Mouse (Mus musculus): Measurements from ENCODE around the gene Tufm. TPM values are rescaled to one million over a fixed set of nuclear protein-coding genes. Genes with fewer than 3 reads are reported as not detected.

Gene Tufm
- 10 to 100 TPM; 81.4 to 87.8 TPM for total RNA-seq (2021)
- long read RNA-seq, experiment 1, transcript Tufm-201 (10 exons, 1,679 nt), result major isoform, 53 of 66 reads
- long read RNA-seq, experiment 1, partial matches to known transcripts, result 11 of 66 reads
- long read RNA-seq, experiment 1, other reads (novel, unspliced or antisense), result 2 of 66 reads
- long read RNA-seq, experiment 2, transcript Tufm-201 (10 exons, 1,679 nt), result major isoform, 48 of 59 reads
- long read RNA-seq, experiment 2, partial matches to known transcripts, result 9 of 59 reads
- long read RNA-seq, experiment 2, other reads (novel, unspliced or antisense), result 2 of 59 reads

DNA sequence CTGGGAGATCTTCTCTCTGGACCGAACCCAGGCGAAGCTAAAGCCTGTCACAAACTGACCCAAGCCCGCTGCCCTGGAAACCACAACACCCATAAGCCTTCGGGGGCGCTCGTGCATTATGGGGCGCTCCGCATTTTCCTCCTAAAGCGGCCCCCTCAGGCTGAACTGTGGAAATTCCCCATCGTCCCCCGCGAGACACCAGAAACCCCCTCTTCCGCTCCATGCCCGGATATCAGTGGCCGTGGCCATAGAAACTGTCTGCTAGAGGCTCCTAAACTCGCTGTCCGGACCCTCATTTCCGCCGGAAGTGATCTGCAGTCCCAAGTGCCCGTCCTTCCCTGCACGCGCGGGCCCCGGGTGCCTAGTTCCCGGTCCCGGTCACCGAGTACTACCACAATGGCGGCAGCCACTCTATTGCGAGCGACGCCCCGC lies at the start of gene Tufm:
Tufm (plus strand) TSS at position 310 of the 432 bp plus-strand sequence.
- intact Hi-C loops (cut with DNase I), result loop anchor here (2.0 kb wide), 1 partner anchor 16 kb away; the partner anchor contains the start of gene Atxn2l
- peak; percentile 97 to 98 for DNase-seq (ENCODE audit: low spot score in 2 of 2)

DNA sequence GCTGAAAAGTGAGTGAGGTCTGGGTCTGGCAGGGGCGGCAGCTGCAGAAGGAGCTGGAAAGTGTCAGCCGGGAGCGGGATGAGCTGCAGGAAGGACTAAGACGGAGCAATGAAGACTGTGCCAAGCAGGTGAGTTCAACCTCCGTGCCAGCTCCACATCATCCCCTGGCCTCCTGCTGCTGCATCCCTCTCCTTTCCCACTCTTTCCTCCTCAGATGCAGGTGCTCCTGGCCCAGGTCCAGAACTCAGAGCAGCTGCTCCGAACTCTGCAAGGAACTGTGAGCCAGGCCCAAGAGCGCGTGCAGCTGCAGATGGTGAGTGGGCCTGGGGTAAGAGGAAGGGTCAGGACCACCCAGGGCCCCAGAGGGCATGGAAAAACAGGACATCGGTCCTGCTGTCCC lies 47.0 kb upstream of the Tufm start:
- intact Hi-C loops (cut with DNase I), result no loop called here
- DNase-seq (ENCODE audit: low spot score in 2 of 2), result no peak

DNA sequence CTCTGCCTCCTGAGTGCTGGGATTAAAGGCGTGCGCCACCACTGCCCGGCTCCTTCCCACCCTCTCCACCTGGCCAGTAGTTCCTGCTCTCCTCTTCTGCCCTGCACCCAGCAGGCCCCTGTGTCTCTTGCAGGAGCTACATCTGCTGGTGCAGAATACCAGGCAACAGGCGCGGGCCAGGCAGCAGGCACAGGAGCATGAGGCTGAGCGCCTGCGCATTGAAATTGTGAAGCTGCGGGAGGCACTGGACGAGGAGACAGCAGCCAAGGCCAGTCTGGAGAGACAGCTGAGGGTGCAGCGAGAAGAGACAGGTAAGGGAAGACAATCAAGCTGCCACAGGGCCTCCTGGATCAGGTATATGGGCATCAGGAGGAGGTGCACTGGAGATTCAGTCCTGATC lies 43.2 kb upstream of the Tufm start:
- intact Hi-C loops (cut with DNase I), result no loop called here
- DNase-seq (ENCODE audit: low spot score in 2 of 2), result no peak

DNA sequence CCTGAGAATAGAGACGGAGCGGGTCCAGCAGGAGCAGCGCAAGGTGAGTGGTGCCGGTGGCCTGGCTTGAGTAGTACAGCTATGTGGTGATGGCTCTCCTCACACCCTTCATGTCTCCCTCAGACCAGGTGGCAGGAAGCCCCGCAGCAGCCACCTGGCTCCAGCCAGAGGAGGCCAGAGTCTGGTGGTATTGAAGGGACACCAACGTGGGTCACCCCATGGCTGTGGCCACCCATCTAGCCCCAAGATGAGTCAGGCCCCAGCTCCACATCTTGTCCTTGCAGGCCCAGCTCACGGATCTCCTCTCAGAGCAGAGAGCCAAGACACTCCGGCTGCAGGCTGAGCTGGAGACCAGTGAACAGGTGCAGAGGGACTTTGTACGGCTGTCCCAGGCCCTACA lies 42.6 kb upstream of the Tufm start:
- intact Hi-C loops (cut with DNase I), result no loop called here
- no peak for DNase-seq (ENCODE audit: low spot score in 2 of 2)

DNA sequence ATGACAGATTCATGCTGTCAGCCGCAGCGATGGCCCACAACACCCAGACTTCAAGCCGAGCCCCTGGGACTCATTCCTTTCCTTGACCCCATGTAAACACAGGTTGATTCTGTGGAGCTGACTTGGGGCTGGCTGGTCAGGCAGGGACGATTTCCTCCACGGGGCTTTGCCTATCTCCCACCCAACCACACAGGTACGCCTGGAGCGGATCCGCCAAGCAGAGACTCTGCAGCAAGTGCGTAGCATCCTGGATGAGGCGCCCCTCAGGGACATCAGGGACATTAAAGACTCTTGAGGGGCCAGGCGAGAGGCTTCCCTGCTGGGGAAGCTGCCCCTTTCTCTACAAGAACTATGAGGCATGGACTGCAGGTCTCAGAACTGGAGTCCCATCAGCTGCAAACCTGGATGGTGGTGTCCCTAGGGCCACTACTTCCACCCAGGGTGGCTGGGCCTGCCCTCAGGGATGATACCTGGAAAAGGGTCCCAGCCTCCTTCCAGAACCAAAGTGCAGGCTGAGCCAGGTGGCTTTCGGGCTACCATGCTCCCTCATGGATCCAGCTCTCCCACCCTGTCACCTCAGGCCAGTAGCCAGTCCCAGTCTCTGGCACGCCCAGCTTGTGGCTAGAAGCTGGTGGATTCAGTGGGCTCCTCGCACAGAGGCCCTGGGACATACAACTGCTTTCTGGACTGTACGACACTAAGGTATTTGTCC lies 41.9 kb upstream of the Tufm start:
- intact Hi-C loops (cut with DNase I), result no loop called here
- no peak for DNase-seq (ENCODE audit: low spot score in 2 of 2)

DNA sequence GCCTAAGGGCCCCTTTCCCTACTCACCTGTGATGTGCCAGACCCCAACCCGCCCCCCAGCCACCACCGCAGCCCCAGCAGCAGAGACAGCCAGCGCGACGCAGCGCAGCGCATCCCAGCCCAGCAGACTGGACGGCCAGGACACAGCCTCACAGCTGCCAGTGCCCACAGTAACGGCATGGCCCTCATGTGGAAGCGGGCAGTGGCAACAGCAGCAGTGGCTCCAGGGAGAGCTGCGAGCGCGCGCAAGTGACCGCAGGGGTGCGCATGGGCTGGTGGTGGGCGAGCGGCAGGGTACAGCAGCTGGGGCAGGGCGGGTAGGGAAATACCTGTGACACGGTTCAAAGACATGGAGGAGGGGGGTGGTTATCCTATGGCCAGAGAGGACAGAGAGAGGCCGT lies 40.9 kb upstream of the Tufm start:
- intact Hi-C loops (cut with DNase I), result no loop called here
- no peak for DNase-seq (ENCODE audit: low spot score in 2 of 2)

DNA sequence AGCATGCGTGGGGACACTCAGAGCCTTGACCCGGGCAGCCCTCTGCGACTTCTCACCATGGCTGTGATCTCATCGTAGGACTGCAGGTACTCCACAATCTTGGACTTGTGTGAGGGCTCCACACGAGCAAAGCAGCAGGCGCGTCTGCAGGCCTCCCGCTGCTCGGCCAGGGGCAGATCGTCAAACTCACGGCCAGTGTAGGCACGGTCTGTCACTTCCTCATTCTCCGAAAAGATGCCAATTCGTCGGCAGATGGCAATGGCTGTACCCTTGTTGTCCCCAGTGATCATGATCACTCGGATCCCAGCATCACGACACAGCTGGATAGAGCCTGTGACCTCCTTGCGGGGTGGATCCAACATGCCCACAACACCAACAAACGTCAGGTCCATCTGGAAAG lies 38.7 kb upstream of the Tufm start:
- DNase-seq (ENCODE audit: low spot score in 2 of 2), result no peak

DNA sequence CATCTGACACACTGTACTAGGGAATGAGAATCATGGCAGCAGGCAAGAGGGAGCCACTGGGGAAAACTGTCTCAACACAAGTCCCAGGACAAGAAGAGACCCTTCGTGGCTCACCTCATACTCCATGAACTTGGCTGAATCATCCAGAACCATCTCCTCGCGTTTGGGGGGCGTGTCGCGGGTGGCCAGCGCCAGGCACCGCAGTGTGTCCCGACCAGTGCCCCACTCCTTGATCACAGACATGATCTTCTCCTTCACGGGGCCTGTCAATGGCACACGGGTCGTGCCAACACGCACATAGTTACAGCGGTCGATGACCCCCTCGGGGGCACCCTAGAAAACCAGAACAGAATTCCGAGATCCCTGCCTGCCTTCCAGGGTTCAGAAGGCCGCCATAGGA lies 37.2 kb upstream of the Tufm start:
- intact Hi-C loops (cut with DNase I), result no loop called here
- no peak for DNase-seq (ENCODE audit: low spot score in 2 of 2)

More for the DNA sequence above, 38.7 kb upstream of the Tufm start:
- intact Hi-C loops (cut with DNase I), result no loop called here

DNA sequence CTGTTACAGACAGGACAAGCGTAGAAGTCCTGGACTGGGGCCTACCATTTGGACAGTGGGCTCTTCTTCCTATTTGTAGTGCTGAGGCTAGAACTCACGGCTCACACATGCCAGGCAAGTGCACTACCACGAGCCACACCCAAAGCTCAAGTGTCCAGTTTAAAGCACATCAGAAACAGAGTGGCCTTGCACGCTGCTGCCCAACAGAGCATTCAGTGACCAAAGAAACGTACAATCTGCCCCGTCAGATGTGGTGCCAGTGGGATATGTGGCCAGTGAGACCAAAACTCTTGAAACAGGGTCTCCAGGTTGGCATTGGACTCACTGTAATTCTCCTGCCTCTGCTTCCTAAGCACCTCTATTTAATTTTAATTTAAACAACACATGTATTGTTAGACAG lies 36.5 kb upstream of the Tufm start:
- intact Hi-C loops (cut with DNase I), result no loop called here
- DNase-seq (ENCODE audit: low spot score in 2 of 2), result no peak

DNA sequence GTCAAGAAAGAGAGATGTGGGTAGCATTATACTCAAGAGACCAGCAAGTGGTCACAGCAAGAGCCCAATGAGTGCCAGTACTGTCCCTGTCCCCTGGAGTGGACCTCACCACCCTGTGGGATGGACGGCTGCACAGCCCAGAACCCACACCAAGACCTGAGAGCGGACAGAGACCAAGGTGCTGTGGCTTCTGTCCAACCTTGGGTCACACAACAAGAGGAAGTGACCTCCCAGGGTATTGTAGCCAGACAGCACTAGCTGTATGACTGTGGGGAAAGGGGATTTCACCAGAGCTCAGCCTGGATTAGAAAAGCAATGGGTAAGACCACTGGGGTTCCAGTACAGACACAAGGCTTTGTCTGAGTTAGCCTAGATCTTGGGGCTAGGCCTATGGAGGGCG lies 34.9 kb upstream of the Tufm start:
- intact Hi-C loops (cut with DNase I), result no loop called here
- no peak for DNase-seq (ENCODE audit: low spot score in 2 of 2)

DNA sequence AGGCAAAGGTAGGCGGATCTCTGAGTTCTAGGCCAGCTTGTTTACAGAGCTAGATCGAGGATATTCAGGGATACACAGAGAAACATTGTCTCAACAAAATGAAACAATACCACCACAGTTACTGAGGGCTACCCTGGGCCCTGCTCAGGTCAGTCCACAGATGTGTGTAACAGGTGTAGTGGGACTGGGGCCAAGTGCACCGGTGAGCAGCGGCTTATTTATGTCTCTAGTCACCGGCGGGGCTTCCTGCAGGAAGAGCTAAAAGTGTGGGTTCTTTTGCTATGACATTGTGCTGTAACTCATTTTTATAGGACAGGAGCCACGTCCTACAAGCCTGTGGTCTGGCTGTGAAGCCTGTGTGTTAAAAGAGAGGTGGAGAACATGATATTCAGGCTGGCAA lies 33.3 kb upstream of the Tufm start:
- DNase-seq (ENCODE audit: low spot score in 2 of 2), result no peak
- intact Hi-C loops (cut with DNase I), result no loop called here

DNA sequence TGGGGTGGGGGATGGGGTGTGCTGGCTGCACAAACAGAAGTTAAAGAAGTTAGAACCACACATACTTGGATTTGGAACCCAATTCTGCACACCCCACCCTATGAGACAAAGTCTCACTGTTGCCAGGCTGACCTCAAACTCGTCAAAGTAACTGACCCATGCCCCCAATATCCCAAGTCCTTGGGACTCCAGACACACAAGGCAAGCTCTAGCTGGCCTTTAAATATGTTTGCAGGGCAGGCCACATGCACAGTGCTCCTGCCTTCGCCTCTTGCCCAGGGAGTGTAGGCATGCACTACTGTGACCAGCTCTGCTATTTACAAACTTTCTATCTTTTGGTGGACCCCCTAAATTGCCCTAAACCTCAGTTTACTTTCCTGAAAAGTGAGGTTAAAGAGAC lies 31.9 kb upstream of the Tufm start:
- intact Hi-C loops (cut with DNase I), result loop anchor here (5.0 kb wide), 1 partner anchor 48 kb away; no protein-coding TSS in a partner anchor
- DNase-seq (ENCODE audit: low spot score in 2 of 2), result no peak

DNA sequence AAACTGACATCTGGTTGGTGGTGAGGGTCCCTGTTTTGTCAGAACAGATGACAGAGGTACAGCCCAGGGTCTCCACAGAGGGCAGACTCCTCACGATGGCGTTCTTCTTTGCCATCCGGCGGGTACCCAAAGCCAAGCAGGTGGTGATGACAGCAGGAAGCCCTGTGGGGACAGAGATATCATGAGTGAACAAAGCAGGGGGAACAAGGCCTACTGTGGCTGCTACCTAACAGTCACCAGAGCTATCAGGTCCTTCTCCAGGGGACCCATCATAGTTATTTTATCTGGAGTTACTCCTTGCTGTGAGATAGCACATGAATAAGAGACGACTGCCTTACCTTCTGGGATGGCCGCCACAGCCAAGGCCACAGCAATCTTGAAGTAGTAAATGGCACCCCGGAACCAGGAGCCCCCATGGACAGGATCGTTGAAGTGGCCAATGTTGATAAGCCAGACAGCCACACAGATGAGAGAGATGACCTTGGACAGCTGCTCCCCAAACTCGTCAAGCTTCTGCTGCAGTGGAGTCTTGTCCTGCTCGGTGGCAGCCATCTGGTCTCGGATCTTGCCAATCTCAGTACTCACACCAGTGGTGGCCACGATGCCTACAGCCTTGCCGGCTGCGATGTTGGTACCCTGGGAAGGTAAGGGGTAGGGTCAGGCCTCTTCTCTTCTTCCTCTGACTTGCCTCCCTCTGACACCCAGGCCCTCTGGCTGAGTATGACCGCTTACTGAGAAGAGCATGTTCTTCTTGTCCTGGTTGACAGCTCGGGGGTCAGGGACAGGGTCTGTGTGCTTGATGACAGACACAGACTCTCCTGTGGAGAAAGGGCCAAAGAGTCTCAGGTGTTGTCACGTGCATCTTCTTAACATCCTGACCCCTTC lies 30.5 kb upstream of the Tufm start:
- intact Hi-C loops (cut with DNase I), result loop anchor here (5.0 kb wide), 1 partner anchor 49 kb away; no protein-coding TSS in a partner anchor
- DNase-seq (ENCODE audit: low spot score in 2 of 2), result no peak

DNA sequence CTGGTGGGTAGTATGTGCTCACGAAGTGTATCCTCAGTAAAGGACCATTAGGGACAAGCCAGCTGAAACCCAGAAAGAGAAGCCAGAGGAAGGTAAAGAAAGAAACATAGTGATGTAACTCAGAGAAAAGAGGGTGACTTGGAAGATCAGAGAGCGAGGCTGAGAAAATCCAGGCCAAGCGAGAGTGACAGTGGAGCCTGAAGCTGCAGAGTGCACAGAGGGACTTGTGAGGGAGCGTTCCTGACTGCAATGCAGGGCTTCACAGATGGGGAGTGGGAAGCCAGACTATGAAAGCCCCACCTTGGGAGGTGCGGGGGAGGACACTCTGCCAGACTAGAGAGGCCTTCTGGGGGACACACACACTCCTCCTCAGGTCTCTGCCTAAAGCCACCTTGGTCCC lies 28.9 kb upstream of the Tufm start:
- intact Hi-C loops (cut with DNase I), result loop anchor here (5.0 kb wide), 1 partner anchor 51 kb away; no protein-coding TSS in a partner anchor

DNA sequence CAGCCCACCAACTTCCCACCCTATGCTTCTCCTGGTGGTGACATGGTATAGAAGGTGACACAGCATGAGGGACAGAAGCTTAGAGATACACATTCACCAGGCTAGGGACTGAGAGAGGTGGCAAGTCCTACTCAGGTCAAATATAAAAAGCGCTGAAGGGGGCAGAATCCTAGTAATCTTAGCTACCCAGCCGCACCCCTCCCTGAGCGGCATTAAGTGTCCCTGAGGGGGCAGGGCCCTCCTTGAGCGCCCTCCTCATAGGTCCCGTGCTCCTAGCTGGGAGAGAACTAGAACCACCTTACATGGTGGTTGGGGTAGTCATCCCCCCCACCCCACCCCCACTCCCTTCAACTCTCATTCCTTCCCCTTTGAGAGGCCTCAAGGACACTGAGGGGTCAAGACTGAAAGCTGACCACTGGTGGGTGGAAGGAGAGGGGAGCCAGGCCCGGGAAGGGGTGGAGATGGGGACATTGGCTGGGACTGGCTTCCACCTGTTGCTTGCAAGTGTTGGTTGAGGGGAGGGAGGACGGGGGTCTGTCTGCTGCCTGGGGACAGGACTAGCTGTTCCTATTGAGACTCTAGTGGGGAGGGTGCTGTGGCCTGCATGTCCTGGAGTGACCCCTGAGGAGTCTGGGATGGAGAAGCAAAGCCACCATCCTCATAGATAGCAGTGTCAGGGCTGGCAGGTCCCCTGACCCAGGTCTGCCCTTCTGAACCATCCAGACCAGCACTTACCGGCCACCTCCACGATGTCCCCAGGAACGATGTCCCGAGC lies 28.1 kb upstream of the Tufm start:
- no peak for DNase-seq (ENCODE audit: low spot score in 2 of 2)
- intact Hi-C loops (cut with DNase I), result loop anchor here (5.0 kb wide), 1 partner anchor 52 kb away; no protein-coding TSS in a partner anchor

More for the DNA sequence above, 28.9 kb upstream of the Tufm start:
- no peak for DNase-seq (ENCODE audit: low spot score in 2 of 2)

DNA sequence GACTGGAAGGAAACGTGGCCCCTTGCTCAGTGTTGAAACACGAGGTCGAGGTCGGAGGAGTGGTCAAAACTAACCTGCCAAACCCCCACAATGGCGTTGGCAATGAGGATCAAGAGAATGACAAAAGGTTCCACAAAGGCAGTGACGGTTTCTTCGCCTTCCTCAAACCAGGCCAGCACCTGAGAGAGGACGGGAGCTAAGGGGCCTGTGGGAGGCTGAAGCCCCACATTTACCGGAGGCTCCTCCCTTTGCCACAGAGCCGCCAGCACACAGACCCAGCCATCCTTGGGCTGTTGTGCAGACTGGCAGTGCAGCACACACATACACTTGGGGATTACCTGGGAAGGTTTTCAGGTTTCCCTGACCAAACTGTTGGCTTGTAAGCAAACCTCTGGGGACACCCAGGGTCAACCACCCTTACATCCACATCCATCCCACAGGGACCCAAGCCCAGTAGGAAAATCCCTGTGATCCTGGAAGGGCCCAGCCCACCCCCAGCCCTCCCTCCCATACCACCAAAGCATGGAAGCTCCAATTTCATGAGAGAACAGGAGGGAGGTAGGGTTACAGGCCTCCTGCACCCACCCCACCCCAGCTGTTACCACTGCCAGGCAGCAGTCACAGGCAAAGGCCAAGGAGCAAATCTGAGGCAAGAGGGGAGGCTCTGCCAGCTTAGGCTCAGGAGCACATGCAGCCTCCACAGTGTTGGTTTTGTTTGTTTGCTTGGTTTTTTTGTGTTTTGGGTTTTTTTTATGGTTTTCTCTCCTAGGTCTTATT lies 26.4 kb upstream of the Tufm start:
- DNase-seq (ENCODE audit: low spot score in 2 of 2), result no peak
- intact Hi-C loops (cut with DNase I), result no loop called here

DNA sequence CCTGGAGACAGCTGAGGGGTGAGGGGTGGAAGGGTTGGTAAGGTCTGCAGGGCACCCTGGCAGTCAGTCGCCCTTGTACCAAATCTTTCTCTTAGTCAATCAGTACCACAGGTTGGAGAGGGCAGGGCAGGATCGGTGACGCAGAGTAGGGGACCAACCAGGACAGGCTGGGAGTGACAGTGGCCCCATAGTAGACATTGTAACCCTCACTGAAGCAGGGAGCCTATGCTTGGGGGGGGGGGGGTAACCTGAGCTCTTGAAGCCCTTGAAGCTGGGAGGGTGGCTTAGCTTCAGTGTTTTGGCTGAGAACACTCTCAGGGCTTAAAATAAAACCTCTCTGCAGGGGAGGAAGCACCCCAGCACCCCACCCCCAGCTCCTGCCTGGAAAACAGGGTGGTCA lies 25.5 kb upstream of the Tufm start:
- DNase-seq (ENCODE audit: low spot score in 2 of 2), result no peak
- intact Hi-C loops (cut with DNase I), result no loop called here

DNA sequence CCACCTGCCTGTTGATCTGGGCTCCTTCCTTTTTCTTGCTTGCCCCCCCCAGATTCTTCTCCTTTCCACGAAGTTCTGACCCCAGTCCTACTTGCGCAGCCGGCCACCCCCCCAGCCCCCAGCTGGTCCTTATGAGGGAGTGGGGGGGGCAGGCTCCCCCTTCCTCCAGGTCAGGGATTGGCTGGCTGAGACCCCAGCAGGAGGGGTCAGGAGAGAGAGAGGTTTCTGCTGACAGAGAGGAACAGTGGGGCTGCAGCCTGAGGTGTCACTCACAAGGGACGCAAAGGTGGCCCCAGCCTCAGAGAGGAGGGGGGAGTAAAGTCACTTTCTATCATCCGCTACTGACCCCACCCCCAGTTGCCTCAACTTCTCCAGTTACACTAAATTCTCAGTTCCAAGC lies 24.2 kb upstream of the Tufm start, which contains the start of gene Atp2a1:
Atp2a1 (minus strand) TSS at position 105 of the 400 bp plus-strand sequence.
- no peak for DNase-seq (ENCODE audit: low spot score in 2 of 2)
- intact Hi-C loops (cut with DNase I), result no loop called here
